Mouse (Mus musculus) liver, postnatal 0 days (tissue): Measurements from ENCODE around the gene Il23a. TPM values are rescaled to one million over a fixed set of nuclear protein-coding genes. Genes with fewer than 3 reads are reported as not detected.
A peak's percentile ranks its signal among the peaks of the same experiment; 100 is the strongest.

Source experiments
- ATAC-seq: fragments of 200-750 bp; cut with Nextera tagmentation; 2 replicates; pipeline ENCODE4 v1.8.0; 2017; ENCODE audit warnings: mild to moderate bottlenecking, moderate library complexity
- DNase-seq: peaks from one replicate; pipeline ENCODE4 v3.0.0-alpha.2; 2016
- H3K27ac ChIP-seq: fragments of 300-500 bp; sonication (generic); 2 replicates; pipeline ENCODE4 v1.5.1; 2014; ENCODE audit warnings: antibody characterized with exemption, moderate library complexity, mild to moderate bottlenecking, low read depth
- H3K27me3 ChIP-seq: fragments of 300-500 bp; sonication (generic); 2 replicates; pipeline ENCODE4 v1.6.1; 2014; ENCODE audit warnings: low read length, control low read depth, mixed read lengths; ENCODE audit not compliant: insufficient read depth
- H3K36me3 ChIP-seq: fragments of 300-500 bp; sonication (generic); replicated peaks from 2 replicates; pipeline ENCODE4 v1.6.1; 2014; ENCODE audit warnings: mild to moderate bottlenecking, control low read depth, low read length, moderate library complexity, mixed read lengths; ENCODE audit not compliant: insufficient read depth
- H3K4me1 ChIP-seq: fragments of 300-500 bp; sonication (generic); 2 replicates; pipeline ENCODE4 v1.6.1; 2014; ENCODE audit warnings: antibody characterized with exemption, mild to moderate bottlenecking, control low read depth; ENCODE audit not compliant: insufficient read depth
- H3K4me2 ChIP-seq: fragments of 300-500 bp; sonication (generic); 2 replicates; pipeline ENCODE4 v1.6.1; 2014; ENCODE audit warnings: low read depth, mild to moderate bottlenecking, low read length, moderate library complexity, mixed read lengths
- H3K4me3 ChIP-seq: fragments of 300-500 bp; sonication (generic); 2 replicates; pipeline ENCODE4 v1.5.1; 2014; ENCODE audit warnings: low read depth, low read length
- H3K9ac ChIP-seq: fragments of 300-500 bp; sonication (generic); replicated peaks from 2 replicates; pipeline ENCODE4 v1.6.1; 2014; ENCODE audit warnings: mild to moderate bottlenecking, moderate library complexity
- H3K9me3 ChIP-seq: fragments of 300-500 bp; sonication (generic); 2 replicates; pipeline ENCODE4 v1.6.1; 2016; ENCODE audit warnings: mild to moderate bottlenecking, control low read depth, low read length, mixed read lengths
- CTCF ChIP-seq: sonication (generic); IDR thresholded peaks from 2 replicates; pipeline ENCODE4 v1.5.1; 2016; ENCODE audit warnings: antibody characterized with exemption, low read depth
- EP300 ChIP-seq: IDR thresholded peaks from 2 replicates; pipeline ENCODE4 v1.6.1; 2016; ENCODE audit warnings: antibody characterized with exemption, low read depth, mild to moderate bottlenecking
- WGBS: fragments of 180-500 bp; shearing (Covaris S2); extraction: QIAGEN DNeasy Blood & Tissue Kit; methylation state at CpG from one replicate; pipeline ENCODE4 v1.1.7; 2014; ENCODE audit not compliant: insufficient replicate concordance; 5-methylcytosine and 5-hydroxymethylcytosine counted together
- polyA plus RNA-seq: library from polyadenylated mRNA; unstranded; fragments of >200 nt; fragmentation: Nextera tagmentation; extraction: Ambion mirVana; gene quantifications from 2 replicates; pipeline ENCODE4 v1.2.1, GENCODE M21; 2015

Il23a gene
- polyA plus RNA-seq, 1 experiment from 2014 or later, result not detected

DNA sequence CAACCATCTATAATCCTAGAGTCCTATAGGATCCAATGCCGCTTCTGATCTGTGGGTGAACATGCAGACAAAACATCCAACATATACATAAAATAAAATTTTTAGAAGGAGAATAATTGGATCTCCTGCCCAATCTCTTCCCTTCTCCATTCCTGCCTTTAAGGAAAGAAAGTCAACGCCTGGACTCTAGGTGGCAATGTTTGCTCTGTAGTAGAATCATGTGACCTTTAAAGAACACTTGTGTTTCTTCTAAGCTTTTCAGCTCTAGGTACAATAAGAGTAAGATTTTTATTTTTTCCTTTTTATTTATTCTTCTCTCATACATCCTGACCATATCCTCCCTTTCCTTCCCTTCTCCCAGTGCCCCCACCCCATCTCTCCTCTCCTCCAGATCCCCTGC, 26.7 kb downstream of the Il23a start:
- 56% methylated on average over 2 of the region's 2 CpGs for WGBS
- H3K4me2 ChIP-seq, result peak overlapping the region; percentile 68
- H3K9me3 ChIP-seq, result no peaks in the 10 kb centered on the region
- TF ChIP-seq CTCF (peak; percentile 57), EP300 (no peak)
- ATAC-seq (no peak), DNase-seq (no peak)
- peak overlapping the region; percentile 36; the same call in 1 of the 2 replicates for H3K9ac ChIP-seq
- H3K4me1 ChIP-seq, result peaks cover 16% of the 10 kb centered on the region
- H3K27ac ChIP-seq, result no peak overlapping the region
- H3K27me3 ChIP-seq, result no peaks in the 10 kb centered on the region
- H3K36me3 ChIP-seq, result peaks cover 7% of the 10 kb centered on the region
- peak overlapping the region; percentile 83; the same call in 1 of the 2 replicates for H3K4me3 ChIP-seq

DNA sequence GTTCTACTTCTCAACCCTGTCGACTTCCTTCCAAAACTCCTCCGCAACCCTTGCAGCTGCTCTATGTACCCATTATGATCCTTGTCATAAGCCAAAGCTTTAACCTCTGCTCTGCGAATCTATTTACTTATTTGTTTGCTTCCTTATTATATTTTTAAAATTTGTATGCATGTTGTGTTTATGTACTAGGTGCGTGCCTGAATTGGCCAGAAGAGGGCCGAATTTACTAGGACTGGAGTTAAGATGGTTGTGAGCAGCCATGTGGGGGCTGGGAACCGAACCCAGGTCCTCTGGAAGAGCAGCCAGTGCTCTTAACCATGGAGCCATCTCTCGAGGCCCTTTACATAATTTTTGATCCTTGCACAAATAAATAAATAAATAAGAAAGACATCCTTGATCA, 27.7 kb downstream of the Il23a start:
- 35% methylated on average over 7 of the region's 7 CpGs for WGBS
- TF ChIP-seq CTCF, result no peak
- TF ChIP-seq EP300, result no peak
- H3K9ac ChIP-seq, result peak overlapping the region; percentile 82
- no peak for DNase-seq
- no peak for ATAC-seq
- peak overlapping the region; percentile 68 for H3K4me2 ChIP-seq
- H3K9me3 ChIP-seq, result no peaks in the 10 kb centered on the region
- no peaks in the 10 kb centered on the region for H3K36me3 ChIP-seq
- H3K27ac ChIP-seq, result peak overlapping the region; percentile 88
- H3K27me3 ChIP-seq, result no peaks in the 10 kb centered on the region
- H3K4me3 ChIP-seq, result peak overlapping the region; percentile 83
- H3K4me1 ChIP-seq, result peaks cover 16% of the 10 kb centered on the region

- ATAC-seq, result peak; percentile 93
- no peaks in the 10 kb centered on the region for H3K9me3 ChIP-seq
- H3K36me3 ChIP-seq, result no peaks in the 10 kb centered on the region
- no peaks in the 10 kb centered on the region for H3K27me3 ChIP-seq
- peak within 1 kb of the TSS; percentile 92 for H3K27ac ChIP-seq
- H3K4me2 ChIP-seq, result peak within 1 kb of the TSS; percentile 68
- WGBS, result under 1% methylated on average over 43 of the region's 43 CpGs
- H3K9ac ChIP-seq, result peak within 1 kb of the TSS; percentile 82
- H3K4me1 ChIP-seq, result peaks cover 16% of the 10 kb centered on the region
- peak; percentile 98 for DNase-seq
- peak within 1 kb of the TSS; percentile 83 for H3K4me3 ChIP-seq
- no peak for TF ChIP-seq CTCF
- TF ChIP-seq EP300, result peak; percentile 70
Observed at GRCm38 (mm10) chr10:128270287-128270841, 28.2 kb downstream of the Il23a start, which contains the start of gene Stat2. Gene Stat2 (plus strand): TSS chr10:128270559.

- TF ChIP-seq CTCF (no peak), EP300 (no peak)
- DNase-seq (no peak), ATAC-seq (no peak)
- H3K4me2 ChIP-seq, result peak overlapping the region; percentile 68
- WGBS, result 80% methylated on average over 16 of the region's 16 CpGs
- H3K27me3 ChIP-seq, result no peaks in the 10 kb centered on the region
- no peaks in the 10 kb centered on the region for H3K36me3 ChIP-seq
- H3K4me1 ChIP-seq, result peaks cover 16% of the 10 kb centered on the region
- peak overlapping the region; percentile 92 for H3K27ac ChIP-seq
- H3K9ac ChIP-seq, result peak overlapping the region; percentile 63
- H3K4me3 ChIP-seq, result peak overlapping the region; percentile 83
- H3K9me3 ChIP-seq, result no peaks in the 10 kb centered on the region
Observed at GRCm38 (mm10) chr10:128269206-128269910, 29.2 kb downstream of the Il23a start.

GRCm38 (mm10) chr10:128268371-128268770, 30.2 kb downstream of the Il23a start, which contains the start of gene Apof:
Gene Apof (plus strand): TSS chr10:128268671.
- no peaks in the 10 kb centered on the region for H3K9me3 ChIP-seq
- no peaks in the 10 kb centered on the region for H3K27me3 ChIP-seq
- peak within 1 kb of the TSS; percentile 92 for H3K27ac ChIP-seq
- peak; percentile 60 for DNase-seq
- H3K4me2 ChIP-seq, result peak within 1 kb of the TSS; percentile 68
- H3K4me3 ChIP-seq, result peak within 1 kb of the TSS; percentile 83
- H3K4me1 ChIP-seq, result peaks cover 16% of the 10 kb centered on the region
- peak; percentile 62 for ATAC-seq
- peak within 1 kb of the TSS; percentile 63 for H3K9ac ChIP-seq
- no peaks in the 10 kb centered on the region for H3K36me3 ChIP-seq
- 73% methylated on average over 6 of the region's 6 CpGs for WGBS
- TF ChIP-seq CTCF (no peak), EP300 (peak; percentile 71; the same call in 1 of the 2 replicates)

- Histone ChIP-seq H3K36me3 (no peaks in the 10 kb centered on the region), H3K9me3 (no peaks in the 10 kb centered on the region), H3K4me2 (no peak overlapping the region), H3K4me1 (peaks cover 12% of the 10 kb centered on the region), H3K27me3 (no peaks in the 10 kb centered on the region), H3K4me3 (no peak overlapping the region), H3K9ac (no peak overlapping the region), H3K27ac (no peak overlapping the region)
- no peak for TF ChIP-seq EP300
- no peak for TF ChIP-seq CTCF
- DNase-seq (no peak), ATAC-seq (no peak)
- 72% methylated on average over 6 of the region's 6 CpGs for WGBS
Observed at GRCm38 (mm10) chr10:128263393-128264310, 34.9 kb downstream of the Il23a start.
